Mouse (Mus musculus) lung, embryonic 14.5 days (tissue): ENCODE measurements around the gene Kcmf1. TPM values are rescaled to one million over a fixed set of nuclear protein-coding genes. Genes with fewer than 3 reads are reported as not detected.
A peak's percentile ranks its signal among the peaks of the same experiment; 100 is the strongest.

Source experiments
- ATAC-seq: fragments of 200-750 bp; cut with Nextera tagmentation; 2 replicates; pipeline ENCODE4 v1.8.0; 2017; ENCODE audit warnings: mild to moderate bottlenecking, moderate TSS enrichment, moderate library complexity; ENCODE audit not compliant: insufficient read depth
- DNase-seq: peaks from one replicate; pipeline ENCODE4 v3.0.0-alpha.2; 2015
- H3K27ac ChIP-seq: fragments of 300-500 bp; sonication (generic); 2 replicates; pipeline ENCODE4 v1.5.1; 2014; ENCODE audit warnings: low read depth, mild to moderate bottlenecking, moderate library complexity
- H3K27me3 ChIP-seq: fragments of 300-500 bp; sonication (generic); 2 replicates; pipeline ENCODE4 v1.6.1; 2014; ENCODE audit warnings: low read length, control low read depth; ENCODE audit not compliant: insufficient read depth
- H3K36me3 ChIP-seq: fragments of 300-500 bp; sonication (generic); 2 replicates; pipeline ENCODE4 v1.6.1; 2014; ENCODE audit warnings: control low read depth; ENCODE audit not compliant: insufficient read depth
- H3K4me1 ChIP-seq: fragments of 300-500 bp; sonication (generic); 2 replicates; pipeline ENCODE4 v1.6.1; 2014; ENCODE audit warnings: antibody characterized with exemption, control low read depth; ENCODE audit not compliant: insufficient read depth
- H3K4me2 ChIP-seq: fragments of 300-500 bp; sonication (generic); 2 replicates; pipeline ENCODE4 v1.6.1; 2014; ENCODE audit warnings: mild to moderate bottlenecking
- H3K4me3 ChIP-seq: fragments of 300-500 bp; sonication (generic); 2 replicates; pipeline ENCODE4 v1.5.1; 2014; ENCODE audit warnings: low read depth, low read length
- H3K9ac ChIP-seq: fragments of 300-500 bp; sonication (generic); 2 replicates; pipeline ENCODE4 v1.6.1; 2014
- H3K9me3 ChIP-seq: fragments of 300-500 bp; sonication (generic); 2 replicates; pipeline ENCODE4 v1.6.1; 2016; ENCODE audit warnings: low read depth, low read length, control low read depth
- CTCF ChIP-seq: IDR thresholded peaks from 2 replicates; pipeline ENCODE4 v1.5.1; 2016; ENCODE audit warnings: antibody characterized with exemption, low read depth
- WGBS: fragments of 180-500 bp; shearing (Covaris S2); extraction: QIAGEN DNeasy Blood & Tissue Kit; methylation state at CpG from one replicate; pipeline ENCODE4 v1.1.7; 2014; 5-methylcytosine and 5-hydroxymethylcytosine counted together
- polyA plus RNA-seq: library from polyadenylated mRNA; unstranded; fragments of >200 nt; fragmentation: Nextera tagmentation; extraction: Ambion mirVana; gene quantifications from 2 replicates; pipeline ENCODE4 v1.2.1, GENCODE M21; 2014

The Kcmf1 gene
- polyA plus RNA-seq, 1 experiment from 2014 or later = 65.4 TPM

DNA sequence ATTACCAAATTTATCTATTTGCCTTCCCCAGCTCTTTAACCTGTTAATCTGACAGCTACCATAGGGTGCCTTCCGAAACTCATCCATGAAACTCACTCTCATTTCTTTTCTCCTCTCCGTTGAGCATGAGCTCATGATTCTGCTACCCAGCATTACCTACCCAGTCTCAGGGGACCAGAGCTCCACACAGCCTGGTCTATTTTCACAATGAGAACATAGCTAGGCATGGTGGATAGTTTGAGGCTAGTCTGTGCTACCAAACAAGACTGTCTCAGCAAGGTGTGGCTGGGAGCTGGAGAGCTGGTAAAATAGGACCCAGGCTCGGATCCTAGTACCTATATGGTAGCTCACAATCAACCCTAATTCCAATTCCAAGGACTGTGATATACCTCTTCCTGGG is 17.6 kb downstream of the Kcmf1 start:
- TF ChIP-seq CTCF = no peak
- no peak for DNase-seq
- 90% methylated on average over 3 of the region's 3 CpGs for WGBS
- Histone ChIP-seq H3K4me2 (no peak overlapping the region), H3K27ac (no peak overlapping the region), H3K9me3 (no peaks in the 10 kb centered on the region), H3K4me1 (peaks cover 11% of the 10 kb centered on the region; the same call in 1 of the 2 replicates), H3K4me3 (no peak overlapping the region), H3K27me3 (no peaks in the 10 kb centered on the region), H3K36me3 (0 out of 2 replicates have a peak, but pooled peaks cover 4% of the 10 kb centered on the region), H3K9ac (no peak overlapping the region)
- ATAC-seq = no peak

DNA sequence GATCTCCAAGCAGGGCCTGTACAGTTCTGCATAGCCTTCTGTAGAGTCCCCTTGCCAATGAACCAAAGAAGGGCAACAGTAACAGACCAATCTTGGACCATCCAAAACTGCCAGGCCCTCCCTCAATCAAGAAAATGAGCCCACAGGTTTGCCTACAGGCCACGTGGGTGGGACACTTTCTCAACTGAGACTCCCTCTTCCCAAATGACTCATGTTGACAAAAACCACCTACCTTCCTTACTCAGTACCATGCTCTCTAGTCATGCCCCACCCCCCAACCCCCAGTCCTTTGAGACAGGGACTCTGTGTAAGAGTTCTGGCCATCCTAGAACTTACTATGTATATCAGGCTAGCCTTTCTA is 18.2 kb downstream of the Kcmf1 start:
- Histone ChIP-seq H3K4me2 (0 out of 2 replicates have a peak overlapping the region, but pooled peaks have one; percentile 5), H3K4me1 (peaks cover 11% of the 10 kb centered on the region; the same call in 1 of the 2 replicates)

DNA sequence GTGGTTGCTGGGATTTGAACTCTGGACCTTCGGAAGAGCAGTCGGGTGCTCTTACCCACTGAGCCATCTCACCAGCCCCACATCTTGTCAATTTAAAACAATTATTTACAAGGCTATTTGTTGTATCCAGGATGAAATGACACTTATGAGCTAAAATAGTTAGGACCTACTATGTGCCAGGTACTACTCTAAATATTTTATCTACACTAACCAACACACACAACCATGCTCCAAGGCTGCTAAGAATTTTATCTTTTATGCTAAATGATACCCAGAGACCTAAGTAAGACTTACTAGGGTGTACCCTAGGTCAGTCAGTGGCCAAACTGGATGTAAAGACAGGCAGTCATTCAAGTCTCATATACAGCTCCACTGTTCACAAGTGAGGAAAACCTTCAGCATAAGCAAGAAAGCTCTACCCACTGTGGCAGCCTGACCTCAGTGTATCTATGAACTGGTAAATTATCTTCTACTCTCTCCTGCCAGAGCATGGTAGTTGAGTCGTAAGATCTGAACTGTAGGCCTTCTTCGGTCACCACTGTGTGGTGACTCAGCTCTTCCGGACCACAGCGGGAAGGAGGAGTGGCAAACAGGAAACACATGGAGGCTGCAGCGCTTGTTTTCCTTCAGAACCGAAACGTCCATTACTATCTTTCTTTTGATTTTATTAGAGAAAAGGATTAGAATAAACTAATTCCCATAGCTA is 18.7 kb downstream of the Kcmf1 start:
- ATAC-seq = no peak
- TF ChIP-seq CTCF = no peak
- H3K9me3 ChIP-seq = no peaks in the 10 kb centered on the region
- no peak overlapping the region for H3K27ac ChIP-seq
- no peak overlapping the region for H3K9ac ChIP-seq
- H3K4me3 ChIP-seq = no peak overlapping the region
- peak; percentile 49 for DNase-seq
- WGBS = 74% methylated on average over 9 of the region's 9 CpGs
- 0 out of 2 replicates have a peak overlapping the region, but pooled peaks have one; percentile 5 for H3K4me2 ChIP-seq
- no peaks in the 10 kb centered on the region for H3K36me3 ChIP-seq
- H3K27me3 ChIP-seq = no peaks in the 10 kb centered on the region
- peaks cover 11% of the 10 kb centered on the region; the same call in 1 of the 2 replicates for H3K4me1 ChIP-seq

More for the DNA sequence above, 18.2 kb downstream of the Kcmf1 start:
- Histone ChIP-seq H3K9ac (no peak overlapping the region), H3K4me3 (no peak overlapping the region), H3K27ac (no peak overlapping the region), H3K36me3 (no peaks in the 10 kb centered on the region), H3K9me3 (no peaks in the 10 kb centered on the region), H3K27me3 (no peaks in the 10 kb centered on the region)
- TF ChIP-seq CTCF = no peak
- DNase-seq (no peak), ATAC-seq (no peak)
- 69% methylated on average over 1 of the region's 1 CpGs for WGBS

DNA sequence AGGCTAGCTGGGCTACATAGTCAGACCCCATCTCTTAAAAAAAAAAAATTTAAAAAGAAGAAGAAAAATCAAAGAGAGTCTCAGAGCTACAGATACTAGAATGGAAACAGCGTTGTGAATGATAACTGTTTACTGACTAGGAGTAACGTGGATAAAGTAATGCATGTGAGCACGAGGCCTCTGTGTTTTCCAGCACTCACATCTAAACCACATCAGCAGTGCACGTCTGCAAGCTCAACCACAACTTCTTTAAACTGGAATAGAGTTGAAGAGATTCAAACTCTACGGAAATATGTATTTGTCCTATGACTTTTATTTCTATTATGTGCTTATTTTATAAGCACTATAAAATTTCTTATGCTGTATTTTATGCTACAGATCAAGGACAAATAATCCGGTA is 23.1 kb downstream of the Kcmf1 start:
- DNase-seq = no peak
- no peak overlapping the region for H3K4me2 ChIP-seq
- 87% methylated on average over 6 of the region's 6 CpGs for WGBS
- H3K4me3 ChIP-seq = no peak overlapping the region
- no peaks in the 10 kb centered on the region for H3K36me3 ChIP-seq
- no peak for TF ChIP-seq CTCF
- no peaks in the 10 kb centered on the region for H3K9me3 ChIP-seq
- H3K27me3 ChIP-seq = no peaks in the 10 kb centered on the region
- ATAC-seq = no peak
- H3K9ac ChIP-seq = no peak overlapping the region
- H3K27ac ChIP-seq = no peak overlapping the region
- no peaks in the 10 kb centered on the region for H3K4me1 ChIP-seq

DNA sequence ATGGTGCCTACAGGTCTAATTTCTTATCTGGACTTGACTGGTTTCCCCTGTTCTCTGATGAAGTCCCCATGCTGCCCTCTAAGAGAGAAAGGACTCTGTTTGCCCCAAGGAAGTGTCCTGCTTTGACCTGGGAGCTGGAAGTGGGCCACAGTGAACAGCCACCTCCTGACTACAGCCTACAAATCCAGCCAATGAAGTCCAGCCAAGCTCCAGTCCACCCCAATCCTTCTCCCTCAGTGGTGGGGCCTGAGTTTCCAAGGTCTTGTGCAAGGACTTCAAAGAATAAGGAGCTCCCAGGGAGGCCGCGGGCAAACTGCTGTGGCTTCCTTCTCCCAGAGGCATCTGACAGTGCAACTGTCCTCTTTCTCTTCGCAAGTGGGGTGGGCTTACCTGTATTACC is 26.4 kb downstream of the Kcmf1 start:
- peaks cover 15% of the 10 kb centered on the region for H3K4me1 ChIP-seq
- ATAC-seq (no peak), DNase-seq (no peak)
- no peaks in the 10 kb centered on the region for H3K9me3 ChIP-seq
- H3K4me3 ChIP-seq = no peak overlapping the region
- no peaks in the 10 kb centered on the region for H3K36me3 ChIP-seq
- no peak overlapping the region for H3K27ac ChIP-seq
- no peak for TF ChIP-seq CTCF
- H3K9ac ChIP-seq = no peak overlapping the region
- no peak overlapping the region for H3K4me2 ChIP-seq
- H3K27me3 ChIP-seq = no peaks in the 10 kb centered on the region
- 81% methylated on average over 3 of the region's 3 CpGs for WGBS

DNA sequence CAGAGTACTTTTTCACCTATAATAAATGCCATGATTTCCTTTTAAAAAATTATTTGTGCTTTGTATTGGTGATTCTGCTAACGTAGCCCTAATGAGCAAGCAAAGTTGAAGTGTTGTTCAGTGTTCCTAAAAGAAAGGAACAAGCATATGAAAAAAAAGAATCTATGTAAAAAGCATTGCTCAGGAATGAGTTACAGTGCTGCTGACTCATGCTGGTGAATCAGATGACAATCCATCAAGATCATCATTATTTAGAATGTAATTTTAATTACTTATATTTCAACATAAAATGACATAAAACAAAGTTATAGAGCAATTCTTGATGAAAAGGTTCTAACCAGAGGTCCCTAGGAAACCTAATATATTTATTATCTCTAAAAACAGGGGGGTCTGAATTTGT is 27.5 kb downstream of the Kcmf1 start:
- H3K4me2 ChIP-seq = no peak overlapping the region
- ATAC-seq (no peak), DNase-seq (no peak)
- no peak overlapping the region for H3K9ac ChIP-seq
- no peak overlapping the region for H3K27ac ChIP-seq
- H3K36me3 ChIP-seq = no peaks in the 10 kb centered on the region
- TF ChIP-seq CTCF = no peak
- no peak overlapping the region for H3K4me3 ChIP-seq
- no peaks in the 10 kb centered on the region for H3K27me3 ChIP-seq
- H3K4me1 ChIP-seq = peaks cover 15% of the 10 kb centered on the region
- 86% methylated on average over 1 of the region's 1 CpGs for WGBS
- no peaks in the 10 kb centered on the region for H3K9me3 ChIP-seq

DNA sequence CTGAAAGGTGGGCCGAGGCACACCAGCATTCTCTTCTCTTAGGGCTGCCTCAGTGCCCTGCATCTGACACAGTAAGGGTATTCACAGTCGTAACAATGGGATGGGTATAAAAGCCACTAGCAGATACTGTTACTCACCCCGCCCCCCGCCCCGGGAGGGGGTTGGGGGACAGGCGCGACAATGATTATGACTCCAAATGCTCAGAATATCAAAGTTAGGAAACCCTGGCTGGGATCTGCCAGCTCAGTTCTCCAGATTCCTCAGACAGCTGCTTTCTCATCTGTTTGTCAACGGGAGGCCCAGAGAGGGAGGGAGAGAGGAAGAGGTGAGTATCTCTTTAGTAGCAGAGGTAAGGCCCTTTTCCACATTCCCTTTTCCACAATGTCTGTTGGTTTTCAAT is 30.2 kb downstream of the Kcmf1 start:
- Histone ChIP-seq H3K4me1 (peaks cover 15% of the 10 kb centered on the region), H3K4me3 (no peak overlapping the region), H3K36me3 (0 out of 2 replicates have a peak, but pooled peaks cover 3% of the 10 kb centered on the region), H3K27ac (no peak overlapping the region), H3K27me3 (no peaks in the 10 kb centered on the region), H3K4me2 (no peak overlapping the region), H3K9ac (no peak overlapping the region), H3K9me3 (no peaks in the 10 kb centered on the region)
- ATAC-seq = 0 out of 2 replicates have a peak, but pooled peaks have one; percentile 18
- no peak for TF ChIP-seq CTCF
- WGBS = 53% methylated on average over 8 of the region's 8 CpGs
- DNase-seq = peak; percentile 17
